Mouse (Mus musculus) mouse trophoblast stem cell (cell line): ENCODE measurements around the gene Pip4k2a.

Experiments used
- in situ Hi-C, 2 experiments: fragments of 300-500 bp; cut with MseI, MboI; formaldehyde crosslinking; loops; 2 replicates in 1 of 2; 3 replicates in 1 of 2; pipeline ENCODE4 v1.15.1; 2025

The Pip4k2a gene

GRCm38 (mm10) chr2:18979675-18980074 is 18.3 kb downstream of the Pip4k2a start:
- in situ Hi-C loops = no loop called here

GRCm38 (mm10) chr2:18979046-18979445 is 18.9 kb downstream of the Pip4k2a start:
- in situ Hi-C loops = no loop called here

GRCm38 (mm10) chr2:18977201-18977805 is 20.6 kb downstream of the Pip4k2a start:
- in situ Hi-C loops = no loop called here

GRCm38 (mm10) chr2:18976175-18976574 is 21.8 kb downstream of the Pip4k2a start:
- in situ Hi-C loops = no loop called here

- in situ Hi-C loops = no loop called here
Observed at GRCm38 (mm10) chr2:18974882-18975645, 22.9 kb downstream of the Pip4k2a start.

GRCm38 (mm10) chr2:18971564-18971963 is 26.4 kb downstream of the Pip4k2a start:
- in situ Hi-C loops = no loop called here

DNA sequence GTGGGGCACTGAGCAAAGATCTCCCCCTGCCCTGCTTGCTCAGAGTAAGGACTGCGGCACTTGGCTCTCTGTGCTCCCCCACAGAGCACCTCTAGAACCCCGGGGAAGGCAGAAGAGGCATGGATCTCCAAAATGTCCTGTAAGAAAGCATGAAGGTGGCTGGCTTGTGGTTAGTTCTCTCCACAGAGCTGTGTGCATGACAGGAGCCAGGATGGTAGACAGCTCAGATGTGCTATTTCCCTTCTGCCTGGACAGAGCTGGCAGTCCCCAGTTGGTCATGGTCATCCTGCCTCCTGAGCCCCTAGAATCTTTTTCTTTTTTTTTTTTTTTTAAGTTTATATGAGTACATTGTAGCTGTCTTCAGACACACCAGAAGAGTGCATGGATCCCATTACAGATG is 27.5 kb downstream of the Pip4k2a start:
- in situ Hi-C loops = no loop called here

- in situ Hi-C loops = no loop called here
Observed at GRCm38 (mm10) chr2:18969066-18969681, 28.8 kb downstream of the Pip4k2a start.

DNA sequence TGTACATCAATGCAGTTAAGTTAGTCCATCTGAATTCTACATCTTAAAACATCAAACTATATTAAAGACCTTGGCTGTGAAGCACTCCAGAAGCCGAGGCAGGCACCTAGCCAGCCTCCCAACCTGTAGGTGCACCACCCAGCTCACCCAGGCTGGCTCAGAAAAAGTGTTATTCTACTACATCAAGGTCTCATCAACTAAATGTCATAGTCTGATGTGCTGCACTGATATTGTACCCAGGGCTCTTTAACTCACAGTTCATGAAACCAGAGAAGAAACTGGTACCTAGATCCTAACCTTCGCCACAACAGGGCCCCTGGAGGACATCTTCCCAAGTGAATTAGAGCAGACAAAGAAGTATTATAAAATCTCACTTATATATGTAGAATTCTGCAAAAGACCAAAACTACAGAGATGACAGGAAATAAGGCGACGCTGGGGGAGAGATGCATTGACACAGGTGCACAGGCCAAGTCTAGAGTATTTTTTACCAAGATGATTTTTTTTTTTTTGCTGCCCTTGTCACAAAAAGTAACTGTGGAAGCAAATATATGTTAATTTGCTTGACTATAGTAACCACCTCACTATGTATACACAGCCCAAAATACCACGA is 30.4 kb downstream of the Pip4k2a start:
- in situ Hi-C loops = no loop called here

DNA sequence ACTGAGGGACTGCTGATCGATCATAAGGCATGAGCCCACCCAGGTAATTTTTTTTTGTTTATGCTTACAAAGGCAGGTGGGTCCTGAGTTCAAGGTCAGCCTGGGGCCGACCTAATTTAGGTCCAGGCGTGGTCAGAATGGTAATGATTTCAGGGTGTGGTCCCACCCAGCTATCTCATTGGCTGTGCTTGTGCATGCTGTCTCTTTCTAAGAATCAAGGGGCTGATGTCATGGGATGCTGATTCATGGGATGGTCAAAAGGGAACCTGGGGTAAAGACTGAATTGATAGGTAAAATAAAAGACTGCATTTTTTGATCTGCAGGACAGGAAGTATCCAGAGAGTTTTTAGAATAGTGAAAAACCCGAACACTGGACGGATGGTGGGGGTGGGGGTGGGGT is 31.4 kb downstream of the Pip4k2a start:
- in situ Hi-C loops = no loop called here

DNA sequence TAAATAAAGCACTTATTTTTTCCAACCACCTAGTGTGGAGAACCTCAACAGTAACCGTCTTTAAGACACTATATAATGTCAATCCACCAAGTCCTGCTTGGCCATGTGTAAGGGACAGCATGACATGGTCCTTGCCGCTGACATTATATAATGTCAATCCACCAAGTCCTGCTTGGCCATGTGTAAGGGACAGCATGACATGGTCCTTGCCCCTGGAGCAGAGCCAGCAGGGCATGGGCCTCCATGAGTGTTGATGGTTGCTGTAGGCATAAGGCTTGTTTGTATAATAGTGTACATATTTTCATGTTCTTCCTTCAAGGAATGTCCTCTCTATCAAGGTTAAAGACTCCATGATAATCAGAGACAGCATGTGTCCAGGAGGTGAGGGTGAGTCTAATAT is 32.0 kb downstream of the Pip4k2a start:
- in situ Hi-C loops = no loop called here

- in situ Hi-C loops = no loop called here
Observed at GRCm38 (mm10) chr2:18965108-18965507, 32.8 kb downstream of the Pip4k2a start.

DNA sequence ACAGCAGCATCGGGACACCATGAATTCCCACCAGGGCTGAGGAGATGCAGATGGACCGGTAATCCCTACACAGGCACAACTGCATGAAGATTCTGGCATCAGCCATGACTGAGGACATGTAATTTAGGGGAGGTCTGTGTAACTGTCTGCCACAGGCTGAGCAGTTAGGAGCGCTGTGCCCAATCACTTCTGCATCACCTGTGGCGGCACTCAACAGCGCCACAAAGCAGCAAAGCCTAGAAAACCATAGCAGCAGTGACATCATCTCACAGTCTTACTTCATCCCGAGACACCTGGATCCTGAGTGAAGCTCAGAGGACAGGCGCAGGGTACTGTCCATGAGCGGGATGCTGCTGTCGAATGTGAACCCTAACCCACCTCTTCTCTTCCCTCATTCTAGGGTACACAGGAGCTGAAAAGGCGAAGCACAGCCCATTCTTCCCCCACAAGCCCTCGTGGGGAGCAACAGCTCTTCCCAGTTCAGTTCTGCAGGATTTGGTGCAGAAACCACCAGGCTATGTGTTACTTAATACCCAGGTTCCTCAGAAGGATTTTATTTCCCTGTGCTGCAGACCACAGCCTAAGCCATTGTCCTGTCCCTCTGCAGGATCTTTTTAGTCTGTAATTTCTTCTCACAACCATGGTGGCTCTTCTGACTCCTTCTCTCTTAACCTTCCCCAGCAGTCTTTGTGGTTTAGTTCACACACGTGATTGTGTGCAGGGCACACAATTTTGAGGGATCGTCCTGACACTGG is 34.5 kb downstream of the Pip4k2a start:
- in situ Hi-C loops = no loop called here

- in situ Hi-C loops = no loop called here
Observed at GRCm38 (mm10) chr2:18962502-18962901, 35.4 kb downstream of the Pip4k2a start.

DNA sequence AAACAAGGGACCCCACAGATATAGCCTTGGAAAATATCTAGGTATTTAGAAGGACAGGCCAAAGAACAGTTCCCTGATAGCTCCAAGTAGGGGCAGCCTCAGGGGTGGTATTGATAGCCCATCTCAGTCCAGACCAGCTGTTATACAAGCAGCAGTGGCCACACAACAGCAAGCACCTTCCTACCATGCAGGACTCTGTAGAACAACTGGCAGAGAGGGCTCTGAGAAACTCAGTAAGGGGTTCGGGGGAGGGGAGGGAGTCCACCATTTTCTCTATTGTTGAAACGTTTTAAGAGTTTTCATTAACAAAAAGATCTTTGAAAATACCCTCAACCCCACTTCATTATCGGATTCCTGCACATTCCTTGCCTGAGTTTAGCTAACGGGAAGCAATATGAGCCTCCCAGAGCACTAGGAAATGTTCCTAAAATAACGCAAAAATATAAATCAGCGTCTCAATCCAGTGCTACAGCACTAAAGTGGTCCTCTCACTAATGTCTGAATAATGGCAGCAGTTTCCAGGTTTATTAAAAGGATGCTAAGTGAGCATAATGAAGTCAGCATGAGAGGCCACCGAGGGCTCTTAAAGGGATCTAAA is 37.5 kb downstream of the Pip4k2a start:
- in situ Hi-C loops = no loop called here

DNA sequence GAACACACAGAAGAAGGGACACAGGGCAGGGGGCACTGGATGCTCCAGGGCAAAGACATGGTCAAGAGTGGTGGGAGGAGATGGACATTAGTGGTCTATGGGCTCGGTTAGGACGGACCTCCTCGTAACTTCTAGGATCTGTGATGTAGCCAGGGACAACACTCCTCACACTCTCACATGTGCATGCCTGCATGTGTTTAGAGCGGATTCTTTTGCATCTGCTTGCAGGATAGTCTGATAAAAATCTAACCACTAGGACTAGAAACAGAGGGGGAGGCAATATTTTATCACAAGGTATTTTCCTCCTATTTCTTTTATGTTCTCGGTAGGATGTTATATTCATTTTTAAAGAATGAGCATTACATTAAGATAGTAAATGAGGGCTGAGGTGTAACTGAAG is 38.4 kb downstream of the Pip4k2a start:
- in situ Hi-C loops = no loop called here

GRCm38 (mm10) chr2:18959008-18959407 is 38.9 kb downstream of the Pip4k2a start:
- in situ Hi-C loops = no loop called here

DNA sequence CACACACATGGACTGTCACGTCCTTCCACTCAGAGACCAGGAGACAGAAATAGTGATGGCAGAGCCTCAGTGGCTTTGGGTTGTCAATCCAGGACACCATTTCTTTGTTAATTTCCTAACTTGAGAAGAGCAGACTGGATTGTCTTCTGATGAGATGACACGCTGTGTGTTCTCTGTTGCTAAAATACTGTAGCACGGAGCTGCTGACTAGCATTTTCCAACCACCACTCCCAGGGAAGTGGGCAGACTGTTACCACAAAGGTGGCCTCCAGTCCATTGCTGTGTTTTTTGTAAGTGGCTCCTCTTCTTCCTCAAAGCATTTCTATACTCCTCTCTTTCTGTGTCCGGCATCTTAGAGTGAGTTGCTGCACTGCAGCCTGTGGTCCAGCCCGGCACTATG is 39.4 kb downstream of the Pip4k2a start:
- in situ Hi-C loops = no loop called here

DNA sequence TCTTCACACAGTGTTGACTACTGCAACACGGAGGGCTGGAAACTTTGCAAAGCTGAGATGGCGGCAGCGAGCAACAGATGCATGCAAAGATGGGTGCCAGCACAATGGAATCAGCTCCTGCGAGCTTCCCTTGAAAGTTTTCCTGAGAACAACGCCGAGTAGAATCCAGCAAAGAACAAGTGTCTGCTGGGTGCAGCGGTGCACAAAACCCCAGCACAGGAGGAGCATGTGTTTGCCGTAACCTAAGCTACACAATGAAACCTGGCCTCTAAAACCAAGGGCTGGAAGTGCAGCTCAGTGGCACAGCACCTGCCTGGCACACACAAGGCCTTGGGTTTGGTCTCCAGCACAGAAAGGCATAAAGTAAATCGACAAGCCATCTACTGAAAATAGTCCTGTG is 39.9 kb downstream of the Pip4k2a start:
- in situ Hi-C loops = no loop called here

DNA sequence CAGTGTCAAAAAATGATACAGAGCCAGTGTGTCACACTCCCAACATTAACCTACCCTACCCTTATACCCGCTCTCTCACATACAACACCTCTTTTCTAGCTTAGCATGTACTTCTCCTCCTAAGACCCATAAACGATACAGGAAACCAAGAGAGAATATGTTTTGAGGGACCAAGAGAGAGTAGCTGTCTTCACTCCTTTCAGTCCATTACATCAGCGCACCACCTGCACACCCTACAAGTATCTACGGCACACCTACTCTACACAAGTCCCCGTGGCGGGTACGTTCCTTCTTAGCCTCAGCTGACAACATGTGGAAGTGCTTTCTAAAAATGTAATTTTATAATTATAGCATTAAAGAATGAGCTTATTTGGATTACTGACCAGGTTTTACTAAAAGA is 40.5 kb downstream of the Pip4k2a start:
- in situ Hi-C loops = no loop called here

DNA sequence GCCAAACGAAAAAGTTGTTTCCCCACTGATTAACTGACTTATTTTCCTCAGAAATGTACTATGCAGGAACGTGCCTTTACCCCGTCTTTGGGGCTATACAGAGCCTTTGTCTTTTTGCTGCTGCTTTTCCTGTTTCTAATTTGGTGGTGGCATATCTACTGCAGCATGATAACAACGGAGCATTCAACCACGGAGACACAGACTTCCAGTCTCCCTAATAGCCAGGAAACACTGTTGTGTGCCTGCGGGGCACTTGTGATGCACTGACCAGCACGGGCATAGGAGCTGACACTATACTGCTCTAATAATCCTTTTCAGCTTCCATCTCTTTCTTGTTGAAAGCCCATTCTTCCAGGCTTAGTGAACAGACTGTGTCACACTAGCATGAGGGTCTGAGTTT is 41.0 kb downstream of the Pip4k2a start:
- in situ Hi-C loops = no loop called here

- in situ Hi-C loops = no loop called here
Observed at GRCm38 (mm10) chr2:18956424-18956823, 41.5 kb downstream of the Pip4k2a start.
